Mouse (Mus musculus) neural tube, embryonic 10.5 days (tissue): ENCODE results near the gene Mdh1.
"Not testable (repeated sequence)": the region's sequence is repeated elsewhere in the genome, so short reads cannot be mapped to it uniquely, and the experiment has no call there.

ENCODE experiments used
- DNase-seq: peaks from one replicate; pipeline ENCODE4 v3.0.0-alpha.2; 2017; ENCODE audit warnings: low spot score; ENCODE audit errors: extremely low spot score

Mdh1 gene

GRCm38 (mm10) chr11:21545951-21546350, 26.2 kb downstream of the Mdh1 start:
- no peak for DNase-seq

- DNase-seq = no peak
These were observed 27.1 kb downstream of the Mdh1 start for GRCm38 (mm10) chr11:21545021-21545420.

DNA sequence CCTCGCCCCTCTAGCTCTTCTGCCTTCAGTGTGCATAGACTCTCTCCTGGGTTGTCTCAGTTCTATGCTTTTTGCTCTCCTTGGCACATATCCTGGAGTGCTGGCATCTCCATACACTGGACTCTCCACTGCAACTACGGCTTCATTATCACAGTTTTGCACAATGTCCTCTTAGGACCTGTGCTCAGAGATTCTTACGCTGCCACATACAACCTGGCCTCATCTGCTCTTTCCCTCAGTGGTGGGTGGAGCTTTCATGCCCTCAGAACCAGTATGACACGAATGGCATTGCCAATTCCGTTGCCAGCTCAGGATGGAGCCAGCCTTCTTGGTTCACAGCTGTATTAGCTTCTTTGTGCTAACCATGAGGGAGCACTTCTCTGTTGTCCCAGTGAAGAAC, 29.4 kb downstream of the Mdh1 start:
- no peak for DNase-seq

- no peak for DNase-seq
These were observed 31.5 kb downstream of the Mdh1 start for GRCm38 (mm10) chr11:21540622-21541021.

GRCm38 (mm10) chr11:21540072-21540471, 32.1 kb downstream of the Mdh1 start:
- DNase-seq = no peak

- not testable (repeated sequence) for DNase-seq
These were observed 41.3 kb downstream of the Mdh1 start for GRCm38 (mm10) chr11:21530856-21531255.

GRCm38 (mm10) chr11:21528676-21529394, 43.3 kb downstream of the Mdh1 start:
- DNase-seq = no peak

DNA sequence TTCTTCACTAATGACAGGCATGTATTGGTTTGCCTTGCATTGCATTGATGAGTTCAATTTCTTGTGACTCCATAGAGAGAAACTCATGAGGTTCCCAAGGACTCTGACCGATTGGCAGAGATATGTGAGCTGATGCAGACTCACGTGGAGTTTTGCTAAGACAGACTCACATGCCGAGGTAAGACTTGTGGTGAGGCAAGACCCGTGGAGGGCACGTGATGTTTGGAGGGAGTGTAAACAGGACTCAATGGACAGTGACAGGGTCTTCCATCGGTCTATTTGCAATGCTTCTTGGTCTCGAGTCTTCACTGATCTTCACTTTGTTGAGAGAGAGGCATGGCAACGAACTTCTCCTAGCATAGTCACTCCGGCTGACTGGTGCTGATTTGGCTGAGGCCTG, 54.4 kb downstream of the Mdh1 start:
- DNase-seq = no peak

GRCm38 (mm10) chr11:21516396-21516795, 55.8 kb downstream of the Mdh1 start:
- DNase-seq = not testable (repeated sequence)

DNA sequence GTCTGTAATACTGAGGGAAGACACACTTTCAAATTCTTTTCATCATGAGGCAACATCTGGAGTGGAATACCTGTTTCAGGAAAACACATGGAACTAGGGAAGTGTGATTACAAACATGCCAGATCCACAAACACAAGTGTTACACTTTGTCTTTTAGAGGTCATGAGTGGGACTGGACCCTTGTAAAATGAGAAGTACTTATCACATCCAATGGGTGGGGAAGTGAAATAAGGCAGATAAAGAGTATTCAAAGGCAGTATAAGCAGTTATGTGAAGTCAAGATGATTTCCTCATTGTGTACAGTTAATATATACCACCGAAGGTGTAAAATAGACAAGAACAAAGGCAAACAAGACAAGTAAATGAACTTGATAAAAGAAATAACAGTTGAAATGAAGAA, 61.6 kb downstream of the Mdh1 start:
- DNase-seq = not testable (repeated sequence)

DNA sequence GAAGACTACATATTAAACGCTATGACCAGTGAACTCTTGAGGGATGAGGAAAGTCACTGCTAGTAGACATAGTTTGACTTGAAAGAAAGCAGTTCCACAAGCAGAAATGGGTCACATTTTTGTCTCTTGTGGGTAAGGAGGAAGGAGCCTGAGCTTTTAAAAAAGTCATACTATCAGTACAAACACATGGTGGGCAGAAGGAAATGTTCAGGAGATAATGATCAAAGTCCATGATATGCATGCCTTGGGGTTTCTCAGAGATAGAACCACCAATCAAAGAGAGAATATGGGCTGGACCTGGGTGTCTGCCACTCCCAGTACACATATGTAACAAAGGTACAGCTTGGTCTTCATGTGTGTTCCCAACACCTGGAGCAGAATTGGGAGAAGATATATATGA, 63.5 kb downstream of the Mdh1 start:
- not testable (repeated sequence) for DNase-seq

GRCm38 (mm10) chr11:21507073-21507472, 65.1 kb downstream of the Mdh1 start:
- not testable (repeated sequence) for DNase-seq
